Mouse (Mus musculus) small intestine, adult 2 months (tissue): ENCODE data around the gene Casc1. TPM values are rescaled to one million over a fixed set of nuclear protein-coding genes. Genes with fewer than 3 reads are reported as not detected.

ENCODE experiments used
- H3K27ac ChIP-seq: fragments of 200-500 bp; 2 replicates; pipeline ENCODE4 v1.5.1; 2012; ENCODE audit warnings: low read depth, low read length, control low read depth, inconsistent platforms; ENCODE audit not compliant: insufficient read depth
- H3K27me3 ChIP-seq: fragments of 200-500 bp; 2 replicates; pipeline ENCODE4 v1.6.1; 2012; ENCODE audit warnings: mild to moderate bottlenecking, moderate library complexity, low read length, inconsistent platforms; ENCODE audit not compliant: control insufficient read depth, insufficient read depth
- H3K36me3 ChIP-seq: fragments of 200-500 bp; 2 replicates; pipeline ENCODE4 v1.6.1; 2012; ENCODE audit warnings: mild to moderate bottlenecking, low read length, control low read depth, inconsistent platforms; ENCODE audit not compliant: control insufficient read depth, insufficient read depth
- H3K4me1 ChIP-seq: fragments of 200-500 bp; 2 replicates; pipeline ENCODE4 v1.6.1; 2012; ENCODE audit warnings: low read length, inconsistent platforms, mixed read lengths; ENCODE audit not compliant: control insufficient read depth, insufficient read depth, insufficient read length
- H3K4me3 ChIP-seq: fragments of 200-500 bp; 2 replicates; pipeline ENCODE4 v1.5.1; 2012; ENCODE audit warnings: low read depth, mild to moderate bottlenecking, control low read depth, inconsistent platforms, low read length, moderate library complexity
- CTCF ChIP-seq: fragments of 200-500 bp; IDR thresholded peaks from 2 replicates; pipeline ENCODE4 v1.5.1; 2012; ENCODE audit warnings: low read depth, mild to moderate bottlenecking, control low read depth, inconsistent platforms, low read length, moderate library complexity, mixed read lengths; ENCODE audit not compliant: insufficient replicate concordance, insufficient read length; ENCODE audit errors: extremely low read depth
- WGBS: fragments of 180-500 bp; shearing (Covaris S2); methylation state at CpG from one replicate; pipeline ENCODE4 v1.1.7; 2018; 5-methylcytosine and 5-hydroxymethylcytosine counted together
- polyA plus RNA-seq: library from polyadenylated mRNA; depleted of rRNA; stranded (reverse); fragments of >200 nt; gene quantifications from 2 replicates; pipeline ENCODE4 v1.2.3, GENCODE M21; 2012; rRNA removed

Casc1 gene
- polyA plus RNA-seq, 1 experiment = 0.15 TPM

- no peaks in the 10 kb centered on the region for H3K36me3 ChIP-seq
- 56% methylated on average over 7 of the region's 7 CpGs for WGBS
Measured at GRCm38 (mm10) chr6:145125591-145126113, 85.2 kb downstream of the Casc1 start.

More at GRCm38 (mm10) chr6:145125591-145126113, 85.2 kb downstream of the Casc1 start:
- Histone ChIP-seq H3K27me3 (no peaks in the 10 kb centered on the region), H3K4me3 (no peak overlapping the region), H3K4me1 (no peaks in the 10 kb centered on the region; the same call in 1 of the 2 replicates), H3K27ac (no peak overlapping the region)
- TF ChIP-seq CTCF = no peak

Other genes starting within 250 kb of the Casc1 start
- 0.13 and 0.22 TPM in 2 replicates for gene Bcat1, start 134.8 kb downstream of the Casc1 start, polyA plus RNA-seq
- 11.2 and 17.7 TPM in 2 replicates for gene Lrmp, start 95.4 kb downstream of the Casc1 start, polyA plus RNA-seq
- 0.58 and 0.79 TPM in 2 replicates for gene Etfrf1, start 129 bp upstream of the Casc1 start, polyA plus RNA-seq
- gene Kras, start 39.2 kb upstream of the Casc1 start, polyA plus RNA-seq = 8.6 and 26.3 TPM in 2 replicates